Mouse (Mus musculus) embryonic facial prominence, embryonic 14.5 days (tissue): ENCODE measurements at regions not wholly inside any gene's neighbourhood (a gene's known extent, or its start where the extent isn't known, plus 50 kb on each side); places are given as distances from the start of the nearest gene placed in this dataset.
A peak's percentile ranks its signal among the peaks of the same experiment; 100 is the strongest.

ENCODE experiments used
- ATAC-seq: fragments of 200-750 bp; cut with Nextera tagmentation; 2 replicates; pipeline ENCODE4 v1.8.0; 2017; ENCODE audit warnings: low read depth, moderate number of reproducible peaks, moderate TSS enrichment
- DNase-seq: peaks from one replicate; pipeline ENCODE4 v3.0.0-alpha.2; 2015; ENCODE audit warnings: low spot score
- H3K27ac ChIP-seq: fragments of 300-500 bp; sonication (generic); replicated peaks from 2 replicates; pipeline ENCODE4 v1.5.1; 2014; ENCODE audit warnings: low read depth, mild to moderate bottlenecking, low read length, moderate library complexity
- H3K27me3 ChIP-seq: fragments of 300-500 bp; sonication (generic); replicated peaks from 2 replicates; pipeline ENCODE4 v1.6.1; 2014; ENCODE audit warnings: low read length; ENCODE audit not compliant: control insufficient read depth, insufficient read depth
- H3K36me3 ChIP-seq: fragments of 300-500 bp; sonication (generic); 2 replicates; pipeline ENCODE4 v1.6.1; 2014; ENCODE audit warnings: low read length, mixed read lengths; ENCODE audit not compliant: control insufficient read depth, insufficient read depth
- H3K4me1 ChIP-seq: fragments of 300-500 bp; sonication (generic); 2 replicates; pipeline ENCODE4 v1.6.1; 2014; ENCODE audit warnings: antibody characterized with exemption, low read length; ENCODE audit not compliant: control insufficient read depth, insufficient read depth
- H3K4me2 ChIP-seq: fragments of 300-500 bp; sonication (generic); 2 replicates; pipeline ENCODE4 v1.6.1; 2014; ENCODE audit warnings: low read depth, mild to moderate bottlenecking, low read length, moderate library complexity, mixed read lengths
- H3K4me3 ChIP-seq: fragments of 300-500 bp; sonication (generic); 2 replicates; pipeline ENCODE4 v1.5.1; 2014; ENCODE audit warnings: low read depth, mild to moderate bottlenecking, low read length
- H3K9ac ChIP-seq: fragments of 300-500 bp; sonication (generic); 2 replicates; pipeline ENCODE4 v1.6.1; 2014; ENCODE audit warnings: low read depth, mild to moderate bottlenecking, low read length, moderate library complexity, mixed read lengths
- H3K9me3 ChIP-seq: fragments of 300-500 bp; sonication (generic); 2 replicates; pipeline ENCODE4 v1.6.1; 2016; ENCODE audit warnings: low read length; ENCODE audit not compliant: control insufficient read depth
- WGBS: fragments of 180-500 bp; shearing (Covaris S2); extraction: QIAGEN DNeasy Blood & Tissue Kit; methylation state at CpG from one replicate; pipeline ENCODE4 v1.1.7; 2014; 5-methylcytosine and 5-hydroxymethylcytosine counted together

DNA sequence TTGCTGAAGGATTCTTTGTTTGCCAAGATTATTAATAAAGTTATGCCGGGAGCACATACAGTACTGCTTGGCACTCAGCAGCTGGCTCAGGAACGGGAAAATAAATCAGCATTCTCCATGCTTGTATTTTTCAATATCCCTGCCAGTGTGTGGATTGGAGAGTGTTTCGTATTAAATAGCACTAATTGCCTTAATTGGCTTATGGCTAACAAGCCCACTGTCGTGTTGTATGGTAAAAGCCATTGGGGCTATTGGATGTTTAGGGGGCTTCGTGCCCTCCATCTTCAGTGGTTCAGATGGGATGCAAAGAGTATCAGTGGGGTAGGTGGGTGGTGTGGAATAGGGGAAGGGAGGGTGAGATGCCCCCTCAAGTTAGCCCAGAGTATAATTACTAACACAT, 259.9 kb downstream of the Rnd3 start:
- Histone ChIP-seq H3K4me1 (peaks cover 17% of the 10 kb centered on the region), H3K27ac (no peak overlapping the region), H3K4me3 (no peak overlapping the region), H3K27me3 (no peaks in the 10 kb centered on the region), H3K36me3 (no peaks in the 10 kb centered on the region), H3K4me2 (no peak overlapping the region), H3K9me3 (no peaks in the 10 kb centered on the region), H3K9ac (no peak overlapping the region)
- DNase-seq (peak; percentile 29), ATAC-seq (no peak)
- WGBS: 42% methylated on average over 5 of the region's 5 CpGs

GRCm38 (mm10) chr2:50887954-50888353, 261.0 kb downstream of the Rnd3 start:
- no peak overlapping the region for H3K9ac ChIP-seq
- DNase-seq: no peak
- H3K27ac ChIP-seq: no peak overlapping the region
- H3K27me3 ChIP-seq: no peaks in the 10 kb centered on the region
- WGBS: 78% methylated on average over 4 of the region's 4 CpGs
- H3K4me2 ChIP-seq: no peak overlapping the region
- H3K9me3 ChIP-seq: no peaks in the 10 kb centered on the region
- H3K36me3 ChIP-seq: no peaks in the 10 kb centered on the region
- H3K4me1 ChIP-seq: peaks cover 17% of the 10 kb centered on the region
- no peak for ATAC-seq
- H3K4me3 ChIP-seq: no peak overlapping the region

GRCm38 (mm10) chr2:50885924-50886315, 263.0 kb downstream of the Rnd3 start:
- Histone ChIP-seq H3K36me3 (no peaks in the 10 kb centered on the region), H3K4me3 (no peak overlapping the region), H3K27me3 (no peaks in the 10 kb centered on the region), H3K4me2 (0 out of 2 replicates have a peak overlapping the region, but pooled peaks have one; percentile 1), H3K27ac (peak overlapping the region; percentile 50; the same call in 1 of the 2 replicates), H3K9ac (no peak overlapping the region), H3K4me1 (peaks cover 17% of the 10 kb centered on the region), H3K9me3 (no peaks in the 10 kb centered on the region)
- DNase-seq: peak; percentile 93
- 12% methylated on average over 7 of the region's 7 CpGs for WGBS
- peak; percentile 89 for ATAC-seq

DNA sequence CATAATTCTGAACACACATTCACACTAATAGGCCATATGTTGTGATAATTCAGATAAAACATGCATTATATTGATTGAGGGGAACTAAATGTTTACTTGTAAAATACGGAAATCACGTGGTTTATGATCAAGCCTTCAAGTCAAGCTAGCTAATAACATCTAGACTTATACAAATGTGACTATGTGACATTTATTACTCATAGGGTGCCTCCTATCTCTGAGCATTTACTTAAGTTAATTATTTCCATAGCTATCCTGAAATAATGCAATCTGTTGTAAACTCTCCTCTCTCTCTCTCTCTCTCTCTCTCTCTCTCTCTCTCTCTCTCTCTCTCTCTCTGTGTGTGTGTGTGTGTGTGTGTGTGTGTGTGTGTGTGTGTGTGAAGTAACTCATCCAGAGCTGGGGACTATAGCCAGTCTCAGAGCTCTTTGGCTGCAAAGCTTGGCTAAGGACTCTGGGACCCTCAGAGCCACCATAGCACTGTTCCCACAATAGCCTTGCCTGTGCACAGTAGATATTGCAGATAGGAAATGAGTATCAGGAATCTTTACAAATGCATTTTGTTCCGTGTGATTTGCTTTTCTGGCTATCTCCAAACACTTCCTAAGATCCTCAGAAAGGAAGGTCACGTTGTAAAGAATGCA, 263.5 kb downstream of the Rnd3 start:
- no peaks in the 10 kb centered on the region for H3K36me3 ChIP-seq
- ATAC-seq (peak; percentile 16; the same call in 1 of the 2 replicates), DNase-seq (no peak)
- no peaks in the 10 kb centered on the region for H3K9me3 ChIP-seq
- no peak overlapping the region for H3K4me2 ChIP-seq
- WGBS: 68% methylated on average over 4 of the region's 4 CpGs
- H3K27ac ChIP-seq: peak overlapping the region; percentile 50; the same call in 1 of the 2 replicates
- no peak overlapping the region for H3K4me3 ChIP-seq
- peaks cover 17% of the 10 kb centered on the region for H3K4me1 ChIP-seq
- no peaks in the 10 kb centered on the region for H3K27me3 ChIP-seq
- H3K9ac ChIP-seq: no peak overlapping the region

DNA sequence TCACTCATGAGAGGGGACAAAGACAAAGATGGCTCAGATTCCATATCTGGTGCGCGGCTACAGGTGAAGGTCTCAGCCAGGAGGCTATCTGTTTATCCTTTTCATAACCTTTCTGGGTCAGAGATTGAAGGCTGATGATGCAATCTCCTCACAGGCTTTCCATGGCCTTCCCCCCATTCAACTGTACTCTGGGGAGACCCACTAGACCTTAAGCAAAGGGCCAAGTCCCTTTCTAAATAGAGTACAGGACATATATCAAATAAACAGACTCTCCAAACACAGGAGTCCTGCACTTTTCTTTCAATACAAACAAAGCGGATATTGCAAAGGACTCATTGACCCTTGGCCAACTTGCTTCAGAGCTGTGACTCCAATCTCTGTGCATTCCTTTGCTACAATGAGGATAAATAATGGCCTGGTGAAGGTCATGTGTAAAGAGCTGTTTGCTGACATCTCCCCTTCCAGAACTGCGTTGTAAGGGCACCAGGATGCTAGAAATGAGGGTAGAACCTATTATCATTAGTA, 267.3 kb downstream of the Rnd3 start:
- Histone ChIP-seq H3K27me3 (no peaks in the 10 kb centered on the region), H3K36me3 (no peaks in the 10 kb centered on the region), H3K9ac (no peak overlapping the region), H3K4me2 (no peak overlapping the region), H3K4me3 (no peak overlapping the region), H3K9me3 (no peaks in the 10 kb centered on the region), H3K4me1 (peaks cover 26% of the 10 kb centered on the region), H3K27ac (no peak overlapping the region)
- WGBS: 93% methylated on average over 4 of the region's 4 CpGs
- ATAC-seq (no peak), DNase-seq (no peak)

GRCm38 (mm10) chr2:50880806-50881205, 268.1 kb downstream of the Rnd3 start:
- ATAC-seq (no peak), DNase-seq (no peak)
- Histone ChIP-seq H3K27me3 (no peaks in the 10 kb centered on the region), H3K4me3 (no peak overlapping the region), H3K9ac (no peak overlapping the region), H3K9me3 (no peaks in the 10 kb centered on the region), H3K4me2 (no peak overlapping the region), H3K36me3 (no peaks in the 10 kb centered on the region), H3K27ac (no peak overlapping the region), H3K4me1 (peaks cover 18% of the 10 kb centered on the region)
- 85% methylated on average over 4 of the region's 4 CpGs for WGBS

DNA sequence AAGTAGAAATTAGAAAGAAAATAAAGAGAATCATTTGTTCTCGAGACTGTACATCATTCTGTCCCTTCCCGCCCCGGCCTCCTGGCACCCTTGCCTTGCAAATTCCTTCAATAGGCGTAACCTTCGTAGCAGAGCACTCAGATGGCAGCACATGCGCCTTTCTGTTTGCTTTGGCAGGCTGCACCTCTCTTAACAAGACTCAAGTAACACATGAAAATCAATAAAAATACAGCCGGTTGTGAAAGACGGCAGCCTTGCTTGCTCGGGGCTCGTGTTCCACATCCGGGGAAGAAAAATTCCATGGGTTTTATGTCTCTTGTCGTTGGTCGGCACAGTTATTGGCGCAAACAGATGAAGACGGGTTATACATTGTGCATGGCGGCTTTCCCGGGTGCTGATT, 271.2 kb downstream of the Rnd3 start:
- 55% methylated on average over 17 of the region's 17 CpGs for WGBS
- Histone ChIP-seq H3K4me2 (peak overlapping the region; percentile 23; the same call in 1 of the 2 replicates), H3K27me3 (no peaks in the 10 kb centered on the region), H3K36me3 (no peaks in the 10 kb centered on the region), H3K9me3 (no peaks in the 10 kb centered on the region), H3K9ac (no peak overlapping the region), H3K27ac (no peak overlapping the region), H3K4me1 (peaks cover 12% of the 10 kb centered on the region; the same call in 1 of the 2 replicates), H3K4me3 (no peak overlapping the region)
- peak; percentile 91 for DNase-seq
- ATAC-seq: peak; percentile 79

- Histone ChIP-seq H3K27ac (no peak overlapping the region), H3K4me3 (no peak overlapping the region), H3K4me2 (no peak overlapping the region), H3K9ac (no peak overlapping the region), H3K9me3 (no peaks in the 10 kb centered on the region), H3K27me3 (no peaks in the 10 kb centered on the region), H3K36me3 (no peaks in the 10 kb centered on the region), H3K4me1 (peaks cover 12% of the 10 kb centered on the region; the same call in 1 of the 2 replicates)
- ATAC-seq (no peak), DNase-seq (no peak)
- 88% methylated on average over 6 of the region's 6 CpGs for WGBS
These were observed 273.8 kb downstream of the Rnd3 start for GRCm38 (mm10) chr2:50875072-50875471.
